Mouse (Mus musculus) lung, postnatal 0 days (tissue): Measurements from ENCODE around the gene Ccdc42. TPM values are rescaled to one million over a fixed set of nuclear protein-coding genes. Genes with fewer than 3 reads are reported as not detected.

Experiments
- ATAC-seq: fragments of 200-750 bp; cut with Nextera tagmentation; 2 replicates; pipeline ENCODE4 v1.8.0; 2017; ENCODE audit warnings: moderate library complexity
- DNase-seq: peaks from one replicate; pipeline ENCODE4 v3.0.0-alpha.2; 2016; ENCODE audit warnings: low spot score
- H3K27ac ChIP-seq: fragments of 300-500 bp; sonication (generic); 2 replicates; pipeline ENCODE4 v1.5.1; 2014; ENCODE audit warnings: antibody characterized with exemption, mild to moderate bottlenecking, low read length, mixed read lengths
- H3K27me3 ChIP-seq: fragments of 300-500 bp; sonication (generic); replicated peaks from 2 replicates; pipeline ENCODE4 v1.6.1; 2014; ENCODE audit warnings: low read length, mixed read lengths; ENCODE audit not compliant: insufficient read depth
- H3K36me3 ChIP-seq: fragments of 300-500 bp; sonication (generic); 2 replicates; pipeline ENCODE4 v1.6.1; 2014; ENCODE audit warnings: low read length, mixed read lengths; ENCODE audit not compliant: insufficient read depth
- H3K4me1 ChIP-seq: fragments of 300-500 bp; sonication (generic); 2 replicates; pipeline ENCODE4 v1.6.1; 2014; ENCODE audit warnings: antibody characterized with exemption, low read depth, low read length, mixed read lengths; ENCODE audit not compliant: insufficient read depth
- H3K4me2 ChIP-seq: fragments of 300-500 bp; sonication (generic); replicated peaks from 2 replicates; pipeline ENCODE4 v1.6.1; 2014; ENCODE audit warnings: low read depth, mild to moderate bottlenecking, low read length, moderate library complexity, mixed read lengths
- H3K4me3 ChIP-seq: fragments of 300-500 bp; sonication (generic); 2 replicates; pipeline ENCODE4 v1.5.1; 2014; ENCODE audit warnings: low read depth, low read length
- H3K9ac ChIP-seq: fragments of 300-500 bp; sonication (generic); replicated peaks from 2 replicates; pipeline ENCODE4 v1.6.1; 2014; ENCODE audit warnings: low read depth, mild to moderate bottlenecking
- H3K9me3 ChIP-seq: fragments of 300-500 bp; sonication (generic); 2 replicates; pipeline ENCODE4 v1.6.1; 2016; ENCODE audit warnings: low read length, mixed read lengths
- CTCF ChIP-seq: IDR thresholded peaks from 2 replicates; pipeline ENCODE4 v1.5.1; 2016; ENCODE audit warnings: antibody characterized with exemption, mild to moderate bottlenecking
- EP300 ChIP-seq: IDR thresholded peaks from 2 replicates; pipeline ENCODE4 v1.6.1; 2016; ENCODE audit warnings: antibody characterized with exemption, mild to moderate bottlenecking, control low read depth
- WGBS: fragments of 180-500 bp; shearing (Covaris S2); extraction: QIAGEN DNeasy Blood & Tissue Kit; methylation state at CpG from one replicate; pipeline ENCODE4 v1.1.7; 2014; 5-methylcytosine and 5-hydroxymethylcytosine counted together
- polyA plus RNA-seq: library from polyadenylated mRNA; unstranded; fragments of >200 nt; fragmentation: Nextera tagmentation; extraction: Ambion mirVana; gene quantifications from 2 replicates; pipeline ENCODE4 v1.2.1, GENCODE M21; 2015

Ccdc42 gene
- 0.81 and 0.91 TPM in 2 replicates for polyA plus RNA-seq

DNA sequence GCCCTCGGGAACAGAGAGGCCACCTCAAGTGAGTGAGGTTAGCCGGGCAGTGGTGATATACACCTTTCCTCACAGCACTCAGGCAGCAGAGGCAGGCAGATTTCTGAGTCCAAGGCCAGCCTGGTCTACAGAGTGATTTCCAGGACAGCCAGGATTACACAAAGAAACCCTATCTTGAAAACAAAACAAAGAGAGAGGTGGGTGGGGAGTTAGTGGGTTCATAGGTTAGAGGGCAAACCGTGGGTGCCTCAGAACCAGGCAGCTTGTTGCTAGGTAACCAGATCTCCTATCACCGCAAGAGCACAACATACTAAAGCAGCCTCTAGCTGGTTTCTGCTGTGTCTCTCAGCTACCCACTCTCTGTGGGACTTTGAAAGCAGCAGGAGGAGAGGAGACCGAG lies at the start of gene Ccdc42:
Gene Ccdc42, plus strand, starts transcription at position 301 of the 400 bp plus-strand sequence.
- Histone ChIP-seq H3K36me3 (no peaks in the 10 kb centered on the region), H3K4me1 (no peaks in the 10 kb centered on the region), H3K27me3 (no peaks in the 10 kb centered on the region), H3K9me3 (no peaks in the 10 kb centered on the region), H3K4me3 (no peak within 1 kb of the TSS), H3K4me2 (no peak within 1 kb of the TSS), H3K27ac (no peak within 1 kb of the TSS), H3K9ac (no peak within 1 kb of the TSS)
- DNase-seq (no peak), ATAC-seq (no peak)
- 69% methylated on average over 5 of the region's 5 CpGs for WGBS
- TF ChIP-seq EP300 (no peak), CTCF (no peak)

DNA sequence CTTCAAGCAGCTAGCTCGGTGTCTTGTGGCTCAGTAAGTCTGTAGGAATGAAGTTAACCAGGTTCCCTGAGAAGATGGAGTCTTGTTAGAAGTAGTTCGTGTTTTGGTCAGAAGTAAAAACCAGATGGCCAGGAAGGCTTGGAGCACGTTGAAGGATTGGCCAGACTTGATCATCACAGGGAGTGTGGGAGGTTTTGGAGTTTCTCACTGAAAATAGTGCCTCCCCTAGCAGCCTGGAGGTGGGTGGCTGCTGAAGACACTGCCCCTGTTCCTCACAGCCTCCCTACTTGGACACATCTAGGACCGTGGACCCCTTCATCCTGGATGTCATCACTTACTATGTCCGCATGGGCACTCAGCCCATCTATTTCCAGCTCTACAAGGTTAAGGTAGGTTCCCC lies 47.2 kb upstream of the Ccdc42 start:
- ATAC-seq (no peak), DNase-seq (no peak)
- H3K9me3 ChIP-seq, result no peaks in the 10 kb centered on the region
- TF ChIP-seq EP300, result no peak
- TF ChIP-seq CTCF, result no peak
- no peak overlapping the region for H3K4me2 ChIP-seq
- no peak overlapping the region for H3K4me3 ChIP-seq
- no peaks in the 10 kb centered on the region for H3K4me1 ChIP-seq
- H3K9ac ChIP-seq, result no peak overlapping the region
- H3K27ac ChIP-seq, result no peak overlapping the region
- H3K36me3 ChIP-seq, result no peaks in the 10 kb centered on the region
- no peaks in the 10 kb centered on the region for H3K27me3 ChIP-seq
- WGBS, result 62% methylated on average over 5 of the region's 5 CpGs

DNA sequence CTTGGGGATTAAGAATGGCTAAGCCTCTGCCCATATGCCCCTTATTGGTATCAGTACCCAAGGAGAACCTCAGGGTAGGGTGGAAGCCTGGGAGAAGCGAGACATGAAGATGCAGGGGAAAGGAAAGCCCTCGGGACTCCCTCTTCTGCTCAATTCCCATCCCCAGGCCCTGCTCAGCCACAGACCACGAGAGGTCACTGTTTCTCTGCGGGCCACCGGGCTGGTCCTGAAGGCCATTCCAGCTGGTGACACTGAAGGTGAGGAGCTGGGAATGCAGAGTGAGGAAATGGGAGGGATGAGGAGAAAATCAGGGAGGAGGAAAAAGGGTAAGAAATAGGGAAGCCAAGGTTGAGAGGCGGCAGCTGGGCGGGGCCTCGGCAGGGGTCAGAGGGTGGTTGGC lies 42.3 kb upstream of the Ccdc42 start:
- Histone ChIP-seq H3K27ac (no peak overlapping the region), H3K4me1 (no peaks in the 10 kb centered on the region; the same call in 1 of the 2 replicates), H3K36me3 (no peaks in the 10 kb centered on the region), H3K4me2 (no peak overlapping the region), H3K9me3 (no peaks in the 10 kb centered on the region), H3K9ac (no peak overlapping the region), H3K4me3 (no peak overlapping the region), H3K27me3 (no peaks in the 10 kb centered on the region)
- WGBS, result 10% methylated on average over 8 of the region's 8 CpGs
- TF ChIP-seq EP300 (no peak), CTCF (peak; percentile 81)
- DNase-seq (peak; percentile 53), ATAC-seq (peak; percentile 67)

DNA sequence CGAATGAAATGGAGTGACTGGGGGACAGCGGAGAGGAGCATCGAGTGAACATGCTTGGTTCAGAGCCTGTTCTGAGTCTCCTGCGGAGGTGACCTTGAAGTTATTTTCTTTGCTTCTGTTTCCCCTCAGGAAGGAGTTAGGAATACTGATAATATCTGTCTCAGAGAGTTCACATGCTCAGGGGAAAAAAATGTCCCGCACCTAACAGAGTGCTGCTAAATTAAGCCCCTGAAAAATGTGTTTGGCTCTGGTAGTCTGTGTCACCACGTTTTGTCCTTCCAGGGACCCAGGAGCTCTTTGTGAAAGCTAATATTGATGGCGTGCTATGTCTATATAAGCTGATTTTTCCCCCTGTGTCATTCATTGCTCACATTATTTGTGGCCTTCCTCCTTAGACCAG lies 41.6 kb upstream of the Ccdc42 start:
- H3K9me3 ChIP-seq, result no peaks in the 10 kb centered on the region
- H3K27me3 ChIP-seq, result no peaks in the 10 kb centered on the region
- no peak overlapping the region for H3K27ac ChIP-seq
- no peak for DNase-seq
- H3K4me2 ChIP-seq, result no peak overlapping the region
- no peaks in the 10 kb centered on the region for H3K36me3 ChIP-seq
- no peak for ATAC-seq
- H3K4me3 ChIP-seq, result no peak overlapping the region
- no peaks in the 10 kb centered on the region; the same call in 1 of the 2 replicates for H3K4me1 ChIP-seq
- 44% methylated on average over 7 of the region's 7 CpGs for WGBS
- no peak overlapping the region for H3K9ac ChIP-seq
- TF ChIP-seq EP300, result no peak
- no peak for TF ChIP-seq CTCF

DNA sequence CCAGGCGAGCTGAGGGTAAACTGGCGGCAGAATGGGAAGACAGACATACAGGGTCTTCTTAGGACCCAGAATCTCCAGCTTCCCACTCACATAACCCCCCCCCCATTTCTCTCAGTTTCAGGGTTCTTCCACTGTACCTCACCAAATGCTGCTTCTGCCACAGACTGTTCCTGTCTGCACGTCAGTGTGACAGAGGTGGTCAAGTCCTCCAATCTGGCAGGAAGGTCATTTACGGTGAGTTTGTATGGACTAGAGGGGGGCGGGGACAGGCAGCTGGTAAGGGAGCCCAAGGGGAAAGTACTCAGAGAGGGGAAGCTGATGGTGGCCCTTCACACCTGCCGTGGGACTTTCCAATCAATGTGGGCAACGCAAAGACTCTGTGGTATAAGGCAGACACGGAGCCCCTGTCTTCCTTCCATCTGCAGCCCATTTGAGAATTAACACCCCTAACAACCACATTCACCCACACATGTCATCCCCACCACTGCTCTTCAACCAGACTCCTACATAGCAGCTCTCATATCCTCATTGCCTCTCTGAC lies 41.1 kb upstream of the Ccdc42 start:
- Histone ChIP-seq H3K4me1 (no peaks in the 10 kb centered on the region; the same call in 1 of the 2 replicates), H3K9me3 (no peaks in the 10 kb centered on the region), H3K4me2 (no peak overlapping the region), H3K9ac (no peak overlapping the region), H3K4me3 (no peak overlapping the region), H3K27me3 (no peaks in the 10 kb centered on the region), H3K27ac (no peak overlapping the region), H3K36me3 (no peaks in the 10 kb centered on the region)
- no peak for TF ChIP-seq CTCF
- TF ChIP-seq EP300, result no peak
- DNase-seq (no peak), ATAC-seq (no peak)
- WGBS, result 65% methylated on average over 6 of the region's 8 CpGs

DNA sequence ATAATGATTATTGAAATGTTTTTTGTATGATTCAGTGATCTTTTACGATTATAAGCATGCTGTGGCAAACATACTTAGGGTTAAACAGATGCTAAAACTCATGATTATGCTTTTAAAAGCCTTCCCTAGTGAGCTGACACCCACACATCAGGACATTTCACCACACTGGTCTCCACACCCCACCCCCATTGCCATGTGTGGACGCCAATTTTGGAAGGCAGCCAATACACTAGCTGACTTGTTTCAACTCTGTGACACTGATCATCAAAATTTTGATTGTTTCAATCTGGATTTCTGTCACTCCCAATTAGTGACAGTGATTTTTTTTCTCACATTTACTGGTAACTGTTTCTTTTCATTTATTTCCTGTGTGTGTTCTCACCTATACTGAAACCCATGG lies 39.3 kb upstream of the Ccdc42 start:
- DNase-seq (peak; percentile 80), ATAC-seq (peak; percentile 57; the same call in 1 of the 2 replicates)
- WGBS, result 38% methylated on average over 2 of the region's 2 CpGs
- no peak overlapping the region for H3K27ac ChIP-seq
- TF ChIP-seq EP300, result no peak
- TF ChIP-seq CTCF, result no peak
- no peak overlapping the region for H3K9ac ChIP-seq
- H3K36me3 ChIP-seq, result no peaks in the 10 kb centered on the region
- no peak overlapping the region for H3K4me3 ChIP-seq
- H3K4me2 ChIP-seq, result no peak overlapping the region
- H3K27me3 ChIP-seq, result no peaks in the 10 kb centered on the region
- H3K9me3 ChIP-seq, result no peaks in the 10 kb centered on the region
- H3K4me1 ChIP-seq, result no peaks in the 10 kb centered on the region; the same call in 1 of the 2 replicates

DNA sequence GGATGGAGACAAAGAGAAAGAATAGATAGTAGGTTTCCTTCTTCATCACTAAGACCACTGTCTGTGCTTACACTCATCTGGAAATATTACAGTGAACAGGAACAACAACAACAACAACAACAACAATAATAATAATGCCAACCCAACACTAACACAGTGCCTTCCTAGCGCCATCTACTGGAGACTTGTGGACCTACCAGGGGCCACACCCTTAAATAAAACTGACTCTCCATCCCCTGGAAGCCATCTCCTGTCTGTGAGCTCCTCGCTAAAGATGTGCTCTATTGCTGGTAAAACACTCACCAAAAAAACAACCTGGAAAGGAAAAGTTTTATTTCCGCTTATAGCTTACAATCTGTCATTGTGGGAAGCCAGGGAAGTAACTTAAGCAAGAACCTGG lies 37.2 kb upstream of the Ccdc42 start:
- no peaks in the 10 kb centered on the region for H3K9me3 ChIP-seq
- H3K9ac ChIP-seq, result no peak overlapping the region
- no peaks in the 10 kb centered on the region for H3K36me3 ChIP-seq
- no peak overlapping the region for H3K27ac ChIP-seq
- TF ChIP-seq CTCF, result peak; percentile 75
- TF ChIP-seq EP300, result no peak
- H3K4me3 ChIP-seq, result no peak overlapping the region
- H3K27me3 ChIP-seq, result no peaks in the 10 kb centered on the region
- ATAC-seq (no peak), DNase-seq (peak; percentile 39)
- no peak overlapping the region for H3K4me2 ChIP-seq
- H3K4me1 ChIP-seq, result no peaks in the 10 kb centered on the region; the same call in 1 of the 2 replicates
- WGBS, result 53% methylated on average over 3 of the region's 3 CpGs
